Mouse (Mus musculus) embryonic facial prominence, embryonic 15.5 days (tissue): ENCODE measurements at regions not wholly inside any gene's neighbourhood (a gene's known extent, or its start where the extent isn't known, plus 50 kb on each side); places are given as distances from the start of the nearest gene placed in this dataset.

Experiments
- ATAC-seq: fragments of 200-750 bp; cut with Nextera tagmentation; 2 replicates; pipeline ENCODE4 v1.8.0; 2017; ENCODE audit warnings: low read depth, moderate TSS enrichment; ENCODE audit not compliant: insufficient number of reproducible peaks, low FRiP score, low TSS enrichment
- H3K27ac ChIP-seq: fragments of 300-500 bp; sonication (generic); replicated peaks from 2 replicates; pipeline ENCODE4 v1.5.1; 2015; ENCODE audit warnings: mild to moderate bottlenecking, inconsistent platforms
- H3K27me3 ChIP-seq: fragments of 300-500 bp; sonication (generic); 2 replicates; pipeline ENCODE4 v1.6.1; 2015; ENCODE audit warnings: inconsistent platforms
- H3K36me3 ChIP-seq: fragments of 300-500 bp; sonication (generic); 2 replicates; pipeline ENCODE4 v1.6.1; 2015; ENCODE audit warnings: mild to moderate bottlenecking, inconsistent platforms
- H3K4me1 ChIP-seq: fragments of 300-500 bp; sonication (generic); 2 replicates; pipeline ENCODE4 v1.6.1; 2015; ENCODE audit warnings: inconsistent platforms
- H3K4me2 ChIP-seq: fragments of 300-500 bp; sonication (generic); replicated peaks from 2 replicates; pipeline ENCODE4 v1.6.1; 2015; ENCODE audit warnings: mild to moderate bottlenecking, inconsistent platforms
- H3K4me3 ChIP-seq: fragments of 300-500 bp; sonication (generic); replicated peaks from 2 replicates; pipeline ENCODE4 v1.5.1; 2015; ENCODE audit warnings: mild to moderate bottlenecking, inconsistent platforms
- H3K9ac ChIP-seq: fragments of 300-500 bp; sonication (generic); 2 replicates; pipeline ENCODE4 v1.6.1; 2015; ENCODE audit warnings: inconsistent platforms
- H3K9me3 ChIP-seq: fragments of 300-500 bp; sonication (generic); replicated peaks from 2 replicates; pipeline ENCODE4 v1.6.1; 2016; ENCODE audit warnings: inconsistent platforms
- WGBS: fragments of 180-500 bp; shearing (Covaris S2); methylation state at CpG from one replicate; pipeline ENCODE4 v1.1.7; 2015; 5-methylcytosine and 5-hydroxymethylcytosine counted together

DNA sequence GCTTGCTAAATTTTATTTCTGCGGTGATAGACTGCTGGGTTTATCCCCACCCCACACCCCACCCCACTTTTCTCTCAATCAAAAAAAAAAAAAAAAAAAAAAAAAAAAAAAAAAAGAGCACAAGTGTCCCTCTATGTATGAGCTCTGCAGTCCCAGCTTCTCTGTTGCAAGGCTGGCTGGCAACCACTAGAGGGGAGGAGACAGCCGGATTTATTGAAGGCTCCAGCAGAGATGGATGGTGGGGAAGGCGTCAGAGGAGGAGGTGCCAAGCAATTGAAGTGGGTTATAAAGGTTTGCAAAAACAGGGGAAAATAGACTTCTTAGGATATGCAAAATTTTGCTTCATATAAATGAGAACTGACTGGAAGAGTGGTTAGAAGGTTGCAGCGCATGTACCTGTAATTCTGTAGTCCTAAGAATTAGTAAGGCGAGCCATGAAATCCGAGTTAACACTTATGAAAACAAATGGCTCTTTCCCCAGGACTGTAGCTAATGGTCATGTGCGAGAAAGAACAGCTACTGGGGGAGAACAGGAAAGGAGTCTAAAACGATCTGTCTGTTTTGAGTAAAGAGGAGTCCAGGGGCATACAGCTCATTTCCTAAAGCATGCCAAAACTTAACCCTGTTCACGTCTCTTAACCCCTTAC, 885.1 kb upstream of the Pou3f3 start:
- ATAC-seq, result no peak
- no peak overlapping the region for H3K9ac ChIP-seq
- no peak overlapping the region for H3K27ac ChIP-seq
- H3K4me3 ChIP-seq, result peak overlapping the region; percentile 25
- H3K27me3 ChIP-seq, result no peaks in the 10 kb centered on the region
- 7% methylated on average over 9 of the region's 9 CpGs for WGBS
- H3K4me1 ChIP-seq, result no peaks in the 10 kb centered on the region
- no peaks in the 10 kb centered on the region for H3K36me3 ChIP-seq
- peak overlapping the region; percentile 44 for H3K4me2 ChIP-seq
- no peaks in the 10 kb centered on the region for H3K9me3 ChIP-seq

DNA sequence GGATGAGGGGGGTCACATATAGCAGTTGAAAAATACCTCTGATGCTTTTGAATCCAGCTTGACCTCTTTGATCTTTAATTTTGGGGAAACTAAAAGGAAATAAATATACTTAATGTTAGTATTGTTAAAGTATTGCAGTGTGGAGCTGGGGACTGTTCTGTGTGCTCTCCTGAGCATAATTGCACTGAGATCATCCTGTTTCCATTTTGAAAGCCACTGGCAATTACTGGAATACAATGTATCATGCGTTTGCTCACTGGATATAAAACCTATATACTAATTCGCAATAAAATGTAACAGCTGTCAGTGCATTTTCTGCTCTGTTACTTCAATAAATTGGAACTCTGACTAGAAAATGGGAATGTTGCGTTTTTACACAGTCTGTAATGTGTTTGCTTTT, 884.4 kb upstream of the Pou3f3 start:
- Histone ChIP-seq H3K9ac (no peak overlapping the region), H3K4me2 (no peak overlapping the region), H3K27ac (no peak overlapping the region), H3K9me3 (no peaks in the 10 kb centered on the region), H3K36me3 (no peaks in the 10 kb centered on the region), H3K27me3 (no peaks in the 10 kb centered on the region), H3K4me1 (no peaks in the 10 kb centered on the region), H3K4me3 (no peak overlapping the region)
- 49% methylated on average over 3 of the region's 3 CpGs for WGBS
- no peak for ATAC-seq

DNA sequence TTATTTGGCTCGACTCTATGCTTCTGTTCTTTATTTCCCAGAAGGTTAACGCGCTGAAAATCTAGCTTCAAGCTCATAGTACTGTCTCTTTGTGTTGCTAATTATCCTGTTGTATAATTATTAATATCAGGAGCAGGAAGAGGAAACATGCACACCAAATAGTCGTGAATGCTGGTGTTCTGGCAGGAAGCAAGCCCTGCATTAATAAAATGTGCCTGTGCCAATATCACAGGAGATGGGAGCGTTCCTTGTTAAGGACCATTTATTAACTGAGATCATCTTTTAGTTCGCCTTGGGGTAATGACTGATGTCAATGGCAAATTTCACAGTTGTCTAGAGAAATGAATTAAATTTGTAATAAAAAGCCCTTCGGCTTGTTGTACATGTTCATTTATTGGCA, 883.5 kb upstream of the Pou3f3 start:
- WGBS, result 42% methylated on average over 7 of the region's 7 CpGs
- Histone ChIP-seq H3K27ac (no peak overlapping the region), H3K4me1 (no peaks in the 10 kb centered on the region), H3K4me2 (no peak overlapping the region), H3K27me3 (no peaks in the 10 kb centered on the region), H3K36me3 (no peaks in the 10 kb centered on the region), H3K9ac (no peak overlapping the region), H3K4me3 (no peak overlapping the region), H3K9me3 (no peaks in the 10 kb centered on the region)
- ATAC-seq, result no peak

DNA sequence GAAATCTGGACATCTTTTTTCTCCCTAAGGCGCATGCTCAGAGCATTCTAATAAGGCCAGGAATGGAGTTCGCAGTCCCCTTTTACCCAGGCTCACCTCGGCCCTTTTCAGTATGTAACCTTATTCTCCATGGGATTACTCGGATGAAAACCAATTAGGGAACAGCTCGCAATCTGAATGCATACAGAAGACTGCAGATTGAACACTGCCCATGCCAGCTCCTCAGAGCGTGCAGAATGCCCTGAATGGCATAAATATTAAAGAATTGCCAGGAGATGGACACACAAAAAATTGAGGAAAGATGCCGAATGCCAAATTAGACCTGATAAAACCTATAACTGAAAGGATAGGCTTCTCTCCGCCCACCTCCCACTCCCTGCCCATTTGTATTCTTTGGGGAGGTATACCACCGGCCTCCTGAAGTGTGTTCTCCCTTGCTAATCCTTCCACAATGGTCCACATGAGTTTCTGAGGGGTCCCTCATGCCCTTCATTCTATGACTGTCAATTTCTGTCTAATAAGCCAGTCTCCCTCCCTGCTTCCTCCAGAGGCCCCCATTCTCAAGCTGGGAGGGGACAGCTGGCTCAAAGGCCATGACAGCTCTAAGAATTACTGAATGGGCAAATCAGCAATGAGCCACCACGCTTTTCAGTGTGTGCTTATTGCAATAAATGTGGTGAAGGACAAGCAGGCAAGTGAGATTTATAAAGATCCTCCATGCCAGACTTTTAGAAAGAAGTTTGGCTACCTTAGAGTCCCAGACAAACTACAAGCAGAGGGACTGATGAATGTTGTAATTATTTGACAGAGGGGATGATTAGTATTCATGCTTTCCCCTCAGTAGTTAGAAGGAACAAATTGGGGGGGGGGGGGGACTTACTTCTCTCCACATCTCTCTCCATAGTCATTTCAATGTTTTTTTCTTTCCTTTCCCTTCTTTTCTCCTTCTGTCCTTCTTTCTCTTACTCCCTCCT, 881.2 kb upstream of the Pou3f3 start:
- WGBS, result 69% methylated on average over 10 of the region's 10 CpGs
- H3K4me2 ChIP-seq, result no peak overlapping the region
- no peaks in the 10 kb centered on the region for H3K4me1 ChIP-seq
- H3K9ac ChIP-seq, result no peak overlapping the region
- H3K27ac ChIP-seq, result no peak overlapping the region
- no peak for ATAC-seq
- no peaks in the 10 kb centered on the region for H3K9me3 ChIP-seq
- H3K27me3 ChIP-seq, result no peaks in the 10 kb centered on the region
- no peak overlapping the region for H3K4me3 ChIP-seq
- H3K36me3 ChIP-seq, result no peaks in the 10 kb centered on the region

DNA sequence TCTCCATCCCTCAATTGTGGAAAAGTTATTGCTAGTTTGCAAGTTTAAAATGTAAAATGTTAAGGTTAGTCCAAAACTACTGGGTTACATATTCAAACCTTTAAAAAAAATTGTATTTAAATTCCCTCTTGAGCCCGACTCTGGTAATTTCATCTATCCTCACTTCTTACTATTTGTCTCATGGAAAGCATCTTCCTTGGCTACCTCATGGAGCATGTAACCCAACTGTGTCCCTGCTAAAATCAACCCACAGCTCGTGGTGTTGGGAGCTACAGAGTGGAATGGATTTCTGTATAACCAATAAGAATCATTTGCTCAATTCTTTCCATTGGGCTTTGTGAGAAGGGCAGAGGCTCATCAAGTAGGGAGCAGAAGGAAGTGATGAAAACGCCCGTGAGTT, 880.5 kb upstream of the Pou3f3 start:
- Histone ChIP-seq H3K4me2 (no peak overlapping the region), H3K36me3 (no peaks in the 10 kb centered on the region), H3K9me3 (no peaks in the 10 kb centered on the region), H3K9ac (no peak overlapping the region), H3K4me1 (no peaks in the 10 kb centered on the region), H3K27ac (no peak overlapping the region), H3K4me3 (no peak overlapping the region), H3K27me3 (no peaks in the 10 kb centered on the region)
- 80% methylated on average over 4 of the region's 4 CpGs for WGBS
- no peak for ATAC-seq

DNA sequence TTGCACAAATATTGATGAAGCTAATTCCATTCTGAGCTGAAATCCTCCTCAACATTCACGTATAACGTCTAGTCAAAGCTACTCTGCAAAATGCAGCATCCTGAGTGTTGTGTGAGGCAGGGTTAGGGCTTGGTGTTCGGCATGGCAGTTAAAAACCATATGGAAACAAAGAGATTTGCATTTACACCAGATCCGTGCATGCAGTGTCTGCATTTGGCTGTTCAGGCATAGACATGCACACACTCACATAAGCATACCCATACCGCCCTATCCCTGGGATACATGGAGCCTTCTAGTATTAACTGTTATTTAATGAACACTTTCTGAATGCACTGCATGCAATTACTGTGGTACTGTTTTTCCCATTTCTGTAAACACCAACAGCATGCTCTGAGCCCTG, 872.8 kb upstream of the Pou3f3 start:
- 75% methylated on average over 5 of the region's 5 CpGs for WGBS
- H3K9me3 ChIP-seq, result no peaks in the 10 kb centered on the region
- H3K4me2 ChIP-seq, result no peak overlapping the region
- ATAC-seq, result no peak
- H3K4me1 ChIP-seq, result no peaks in the 10 kb centered on the region
- H3K36me3 ChIP-seq, result no peaks in the 10 kb centered on the region
- H3K9ac ChIP-seq, result no peak overlapping the region
- H3K27me3 ChIP-seq, result no peaks in the 10 kb centered on the region
- no peak overlapping the region for H3K4me3 ChIP-seq
- no peak overlapping the region for H3K27ac ChIP-seq

DNA sequence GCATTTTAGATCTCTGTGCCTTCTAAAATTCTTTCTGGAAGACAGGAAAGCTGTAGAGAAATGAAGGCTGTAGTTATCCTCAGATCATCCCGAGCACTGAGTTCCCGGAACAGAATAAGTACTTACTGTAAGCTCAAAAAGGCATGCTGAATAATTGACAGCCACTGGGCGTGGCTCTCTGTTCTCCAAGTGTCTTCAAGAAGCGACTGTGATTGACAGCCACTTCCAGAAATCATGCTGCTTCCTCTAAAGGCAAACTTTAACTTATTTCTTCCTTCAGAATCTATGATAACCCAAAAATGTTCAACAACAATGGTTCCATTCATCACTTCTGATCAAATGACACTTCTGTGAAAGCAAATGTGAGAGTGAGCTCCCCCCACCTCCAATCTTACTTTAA, 870.3 kb upstream of the Pou3f3 start:
- no peak overlapping the region for H3K4me2 ChIP-seq
- no peaks in the 10 kb centered on the region for H3K27me3 ChIP-seq
- H3K9ac ChIP-seq, result no peak overlapping the region
- H3K36me3 ChIP-seq, result no peaks in the 10 kb centered on the region
- ATAC-seq, result no peak
- no peaks in the 10 kb centered on the region for H3K4me1 ChIP-seq
- H3K4me3 ChIP-seq, result no peak overlapping the region
- H3K9me3 ChIP-seq, result no peaks in the 10 kb centered on the region
- WGBS, result 52% methylated on average over 4 of the region's 4 CpGs
- H3K27ac ChIP-seq, result no peak overlapping the region

DNA sequence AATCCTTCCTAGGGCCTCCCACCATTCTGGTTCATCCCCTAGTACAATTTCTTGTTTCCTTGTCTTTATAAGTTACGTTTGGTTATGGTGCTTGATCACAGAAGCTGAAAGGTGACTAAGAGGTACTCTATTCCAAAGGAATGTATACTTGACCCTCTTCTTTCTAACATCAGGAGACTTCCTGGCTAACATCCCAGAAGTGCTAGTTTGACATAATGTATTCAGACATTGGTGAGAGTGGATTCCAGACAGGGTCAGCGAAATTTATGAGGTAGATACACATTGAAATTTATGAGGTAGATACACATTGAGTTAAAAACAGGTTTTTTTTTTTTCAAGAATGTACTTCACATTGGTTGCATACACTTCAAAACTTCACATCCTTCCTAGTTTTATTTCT, 863.9 kb upstream of the Pou3f3 start:
- H3K9ac ChIP-seq, result no peak overlapping the region
- no peaks in the 10 kb centered on the region for H3K9me3 ChIP-seq
- H3K4me3 ChIP-seq, result no peak overlapping the region
- H3K36me3 ChIP-seq, result no peaks in the 10 kb centered on the region
- H3K27ac ChIP-seq, result no peak overlapping the region
- no peak for ATAC-seq
- no peaks in the 10 kb centered on the region for H3K4me1 ChIP-seq
- H3K4me2 ChIP-seq, result no peak overlapping the region
- no peaks in the 10 kb centered on the region for H3K27me3 ChIP-seq
- 75% methylated on average over 2 of the region's 2 CpGs for WGBS
